Mouse (Mus musculus): ENCODE data around the gene Cmtm5. TPM values are rescaled to one million over a fixed set of nuclear protein-coding genes. Genes with fewer than 3 reads are reported as not detected.
"Not testable (repeated sequence)": the region's sequence is repeated elsewhere in the genome, so short reads cannot be mapped to it uniquely, and the experiment has no call there.

The Cmtm5 gene
- polyA plus RNA-seq, 1 experiment from 2014 or later, result 9.4 TPM

GRCm38 (mm10) chr14:54988350-54988874 is 52.4 kb downstream of the Cmtm5 start:
- H3K9ac ChIP-seq, result not testable (repeated sequence)
- WGBS, result 91% methylated on average over 9 of the region's 9 CpGs

More at GRCm38 (mm10) chr14:54988350-54988874, 52.4 kb downstream of the Cmtm5 start:
- H3K27me3 ChIP-seq; H3K4me1 ChIP-seq; H3K36me3 ChIP-seq; H3K4me3 ChIP-seq (replicated peaks); ATAC-seq (ENCODE audit: insufficient number of reproducible peaks, low FRiP score, low TSS enrichment, low read depth); H3K4me2 ChIP-seq (replicated peaks); H3K27ac ChIP-seq (replicated peaks); H3K9me3 ChIP-seq (replicated peaks): not testable (repeated sequence)

MicroRNAs within 50 kb of the gene (microRNA counts, 519-probe panel; counts per million panel counts)
- microRNA mmu-miR-208a (1,877 counts per million, percentile 31 among the panel's probes with 10 or more counts), microRNA mmu-miR-208b (1,740 counts per million, percentile 23 among the panel's probes with 10 or more counts)

Small RNA genes lying within 50 kb of the gene (microRNA-seq; reads per million reads assigned to microRNA genes)
- gene Mir208a (ENCODE audit: borderline number of aligned reads) (5.0 reads per million, percentile 20 among the genes with 10 or more reads in this experiment), gene Mir208b (ENCODE audit: borderline number of aligned reads) (90.5 reads per million, percentile 53 among the genes with 10 or more reads in this experiment)

Other genes starting within 250 kb of the Cmtm5 start
- gene Acin1, start 249.3 kb upstream of the Cmtm5 start, polyA plus RNA-seq (2015; fragmentation: Nextera tagmentation; extraction: Ambion mirVana), result 130 and 132 TPM in 2 replicates
- gene Gm29776, start 237.4 kb upstream of the Cmtm5 start, polyA plus RNA-seq (2015; fragmentation: Nextera tagmentation; extraction: Ambion mirVana), result 0.23 and 0.28 TPM in 2 replicates
- gene Cebpe, start 224.1 kb upstream of the Cmtm5 start, polyA plus RNA-seq (2015; fragmentation: Nextera tagmentation; extraction: Ambion mirVana), result not detected in 2 replicates
- 6.5 and 6.8 TPM in 2 replicates for gene Slc7a8, start 154.3 kb upstream of the Cmtm5 start, polyA plus RNA-seq (2015; fragmentation: Nextera tagmentation; extraction: Ambion mirVana)
- gene Rnf212b, start 122.1 kb upstream of the Cmtm5 start, polyA plus RNA-seq (2015; fragmentation: Nextera tagmentation; extraction: Ambion mirVana), result not detected in 2 replicates
- gene Homez, start 65.3 kb upstream of the Cmtm5 start, polyA plus RNA-seq (2015; fragmentation: Nextera tagmentation; extraction: Ambion mirVana), result 9.7 and 10.1 TPM in 2 replicates
- gene Ppp1r3e, start 58.7 kb upstream of the Cmtm5 start, polyA plus RNA-seq (2015; fragmentation: Nextera tagmentation; extraction: Ambion mirVana), result 0.83 and 1.2 TPM in 2 replicates
- gene Bcl2l2, start 52.9 kb upstream of the Cmtm5 start, polyA plus RNA-seq (2015; fragmentation: Nextera tagmentation; extraction: Ambion mirVana), result 4.1 and 5.0 TPM in 2 replicates
- not detected in 2 replicates for gene Gm20521, start 52.8 kb upstream of the Cmtm5 start, polyA plus RNA-seq (2015; fragmentation: Nextera tagmentation; extraction: Ambion mirVana)
- gene Pabpn1, start 43.8 kb upstream of the Cmtm5 start, polyA plus RNA-seq (2015; fragmentation: Nextera tagmentation; extraction: Ambion mirVana), result 124 and 125 TPM in 2 replicates
- 81.7 and 93.6 TPM in 2 replicates for gene Slc22a17, start 23.1 kb upstream of the Cmtm5 start, polyA plus RNA-seq (2015; fragmentation: Nextera tagmentation; extraction: Ambion mirVana)
- 59.7 and 63.4 TPM in 2 replicates for gene Efs, start 10.1 kb upstream of the Cmtm5 start, polyA plus RNA-seq (2015; fragmentation: Nextera tagmentation; extraction: Ambion mirVana)
- gene Il25, start 3.6 kb upstream of the Cmtm5 start, polyA plus RNA-seq (2015; fragmentation: Nextera tagmentation; extraction: Ambion mirVana), result 0.47 TPM in 1 of 2 replicates, not detected in the other
- gene Myh6, start 30.7 kb downstream of the Cmtm5 start, polyA plus RNA-seq (2015; fragmentation: Nextera tagmentation; extraction: Ambion mirVana), result 3.0 and 6.0 TPM in 2 replicates
- not detected in 2 replicates for gene Gm17428, start 40.7 kb downstream of the Cmtm5 start, polyA plus RNA-seq (2015; fragmentation: Nextera tagmentation; extraction: Ambion mirVana)
- gene Myh7, start 58.4 kb downstream of the Cmtm5 start, polyA plus RNA-seq (2015; fragmentation: Nextera tagmentation; extraction: Ambion mirVana), result 21.5 and 33.1 TPM in 2 replicates
- gene Ngdn, start 79.2 kb downstream of the Cmtm5 start, polyA plus RNA-seq (2015; fragmentation: Nextera tagmentation; extraction: Ambion mirVana), result 70.7 and 73.9 TPM in 2 replicates
- 4.2 and 5.0 TPM in 2 replicates for gene Zfhx2, start 156.1 kb downstream of the Cmtm5 start, polyA plus RNA-seq (2015; fragmentation: Nextera tagmentation; extraction: Ambion mirVana)
- 21.5 and 22.4 TPM in 2 replicates for gene Thtpa, start 158.5 kb downstream of the Cmtm5 start, polyA plus RNA-seq (2015; fragmentation: Nextera tagmentation; extraction: Ambion mirVana)
- gene Ap1g2, start 170.3 kb downstream of the Cmtm5 start, polyA plus RNA-seq (2015; fragmentation: Nextera tagmentation; extraction: Ambion mirVana), result 25.5 and 29.1 TPM in 2 replicates
- gene Jph4, start 180.7 kb downstream of the Cmtm5 start, polyA plus RNA-seq (2015; fragmentation: Nextera tagmentation; extraction: Ambion mirVana), result 3.0 and 3.6 TPM in 2 replicates

Data from embryonic facial prominence, embryonic 15.5 days (tissue).